Mouse (Mus musculus): Measurements from ENCODE around the gene Actr10.

Gene Actr10

GRCm38 (mm10) chr12:70968141-70968790 lies 30.6 kb downstream of the Actr10 start:
- no peak for DNase-seq (ENCODE audit: low read depth)

DNA sequence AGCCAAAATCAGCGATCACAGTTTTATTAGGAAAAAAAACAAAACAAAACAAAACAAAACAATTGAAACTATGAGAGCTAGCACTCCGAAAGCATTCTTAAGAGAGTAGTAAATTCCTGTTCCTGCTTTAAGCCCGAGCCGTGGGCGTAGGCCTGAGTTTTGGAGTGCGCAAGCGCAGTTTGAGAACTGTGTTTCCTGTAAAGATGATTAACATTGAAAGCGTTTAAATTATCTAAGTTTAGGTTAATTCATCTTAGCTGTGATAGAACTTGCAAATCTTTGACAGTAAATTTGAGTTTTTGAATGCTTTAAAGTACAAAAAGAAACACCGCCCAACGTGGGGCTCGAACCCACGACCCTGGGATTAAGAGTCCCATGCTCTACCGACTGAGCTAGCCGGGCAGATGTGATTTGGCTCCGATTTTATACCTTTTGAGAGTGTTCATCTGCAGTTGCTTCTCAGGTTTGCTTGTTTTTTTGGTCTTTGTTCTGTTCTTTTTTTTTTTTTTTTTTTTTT lies 31.2 kb downstream of the Actr10 start:
- DNase-seq (ENCODE audit: low read depth): peak; percentile 98

DNA sequence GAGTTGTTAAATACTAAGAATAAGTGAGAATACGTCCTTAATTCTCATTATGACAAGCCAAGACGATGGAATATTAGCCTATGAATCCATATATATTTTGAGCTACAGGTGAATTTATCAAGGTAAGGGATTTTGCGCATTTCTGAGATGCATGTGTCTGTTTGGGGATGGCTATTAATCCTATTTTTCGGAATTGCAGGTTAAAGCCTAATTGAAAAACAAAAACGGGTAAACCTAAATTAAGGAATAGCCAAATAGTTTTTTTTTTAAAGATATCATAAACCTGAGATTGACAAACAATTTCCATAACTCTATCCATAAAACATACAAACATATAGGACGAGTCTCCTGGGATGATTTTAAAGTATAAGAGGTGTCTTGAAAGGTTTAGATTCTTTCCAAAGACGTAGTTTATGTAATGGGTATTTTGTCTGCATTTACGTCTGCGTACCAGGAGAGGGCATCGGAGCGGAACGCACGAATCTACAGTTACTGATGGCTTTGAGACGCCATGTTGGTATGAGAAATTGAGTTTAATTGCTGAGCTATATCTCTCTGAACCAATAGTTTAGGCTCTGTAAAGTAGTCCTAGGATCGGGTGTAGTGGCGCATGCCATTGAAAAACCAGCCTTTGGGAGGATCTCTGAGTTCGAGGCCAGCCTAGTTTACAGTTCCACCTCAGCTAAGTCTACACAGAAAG lies 32.0 kb downstream of the Actr10 start:
- peak; percentile 92 for DNase-seq (ENCODE audit: low read depth)

- DNase-seq (ENCODE audit: low read depth): peak; percentile 36
These were observed 36.2 kb downstream of the Actr10 start for GRCm38 (mm10) chr12:70973831-70974230.

DNA sequence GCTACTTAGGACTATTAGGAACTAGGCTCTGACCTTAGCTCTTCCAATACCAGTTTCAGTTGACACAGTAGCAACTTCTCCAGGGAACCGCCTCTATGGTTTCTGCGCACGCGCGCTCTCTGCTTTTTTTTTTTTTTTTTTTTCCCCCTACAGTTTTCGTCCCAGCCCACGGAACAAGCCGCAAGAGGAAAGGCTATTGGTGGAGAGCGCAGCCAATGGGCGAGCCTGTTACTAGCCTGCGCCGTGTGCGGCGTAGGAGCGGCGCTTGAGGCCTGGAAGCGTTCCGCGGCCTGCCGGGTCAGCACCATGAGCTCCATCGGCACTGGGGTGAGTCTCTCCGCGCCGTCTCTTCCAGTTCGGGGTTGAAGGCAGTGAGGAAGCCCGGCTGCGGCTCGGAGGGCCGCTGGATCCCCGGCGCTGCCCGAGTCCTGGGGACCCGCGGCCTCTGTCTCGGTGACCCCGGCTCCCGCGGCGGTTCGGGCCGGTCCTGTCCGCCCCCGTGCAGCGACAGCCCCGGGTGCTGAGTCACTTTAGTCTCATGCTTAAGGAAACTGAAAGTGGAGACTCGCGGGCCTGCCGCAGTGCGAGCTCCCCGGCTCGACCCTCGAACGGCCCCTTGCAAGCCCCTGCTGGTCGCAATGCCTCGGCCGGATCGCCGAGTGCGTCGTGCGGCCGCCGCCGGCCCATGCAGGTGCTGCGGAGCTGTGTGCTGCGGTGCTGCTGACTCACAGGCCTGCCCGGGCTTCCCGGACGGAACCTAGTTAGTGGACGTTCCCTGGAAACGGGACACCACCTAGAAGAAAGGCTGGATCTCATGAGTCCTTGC lies 37.0 kb downstream of the Actr10 start, which contains the start of gene Psma3:
TSS of gene Psma3 (plus strand) at position 181 of the 826 bp plus-strand sequence.
- peak; percentile 97 for DNase-seq (ENCODE audit: low read depth)

- no peak for DNase-seq (ENCODE audit: low read depth)
These were observed 37.7 kb downstream of the Actr10 start for GRCm38 (mm10) chr12:70975406-70975805.

DNA sequence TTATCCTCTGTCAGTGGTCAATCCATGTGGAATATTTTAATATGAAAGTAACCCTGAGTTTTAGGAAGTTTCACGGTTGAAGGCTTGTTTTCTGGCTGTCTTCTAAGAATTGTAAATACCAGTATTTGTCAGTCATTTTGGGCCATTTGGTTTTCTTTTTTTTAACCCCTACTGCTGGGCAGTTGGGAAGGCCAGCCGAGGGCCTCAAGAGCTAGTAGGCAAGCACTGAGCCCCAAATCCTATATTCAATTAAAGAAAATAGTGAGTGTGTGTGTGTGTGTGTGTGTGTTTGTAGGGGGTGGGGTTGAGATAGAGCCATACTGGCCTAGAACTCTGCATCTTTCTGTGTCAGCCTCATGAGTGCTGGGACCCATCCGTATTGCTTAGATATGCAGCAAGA lies 38.2 kb downstream of the Actr10 start:
- DNase-seq (ENCODE audit: low read depth): no peak

DNA sequence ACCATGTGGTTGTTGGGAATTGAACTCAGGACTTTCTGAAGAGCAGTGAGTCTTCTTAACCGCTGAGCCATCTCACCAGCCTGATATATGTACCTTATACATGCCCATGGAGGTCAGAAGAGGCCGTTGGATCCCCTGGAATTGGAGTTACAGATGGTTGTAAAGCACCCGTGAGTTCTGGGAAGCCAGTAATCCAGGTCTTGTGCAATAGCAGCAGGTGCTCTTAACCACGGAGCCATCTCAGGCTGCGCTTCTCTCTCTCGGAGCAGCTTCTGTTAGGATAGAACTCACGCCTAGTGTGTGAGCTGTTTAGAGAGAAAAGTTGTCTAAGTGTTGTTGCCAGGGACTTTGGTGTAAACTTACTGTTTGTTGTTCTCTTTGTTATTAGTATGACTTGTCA lies 40.7 kb downstream of the Actr10 start:
- DNase-seq (ENCODE audit: low read depth): no peak

- DNase-seq (ENCODE audit: low read depth): no peak
These were observed 47.3 kb downstream of the Actr10 start for GRCm38 (mm10) chr12:70984855-70985550.

GRCm38 (mm10) chr12:70997225-70997624 lies 59.6 kb downstream of the Actr10 start:
- DNase-seq (ENCODE audit: low read depth): no peak

- peak; percentile 76 for DNase-seq (ENCODE audit: low read depth)
These were observed 61.8 kb downstream of the Actr10 start for GRCm38 (mm10) chr12:70999423-70999903.

DNA sequence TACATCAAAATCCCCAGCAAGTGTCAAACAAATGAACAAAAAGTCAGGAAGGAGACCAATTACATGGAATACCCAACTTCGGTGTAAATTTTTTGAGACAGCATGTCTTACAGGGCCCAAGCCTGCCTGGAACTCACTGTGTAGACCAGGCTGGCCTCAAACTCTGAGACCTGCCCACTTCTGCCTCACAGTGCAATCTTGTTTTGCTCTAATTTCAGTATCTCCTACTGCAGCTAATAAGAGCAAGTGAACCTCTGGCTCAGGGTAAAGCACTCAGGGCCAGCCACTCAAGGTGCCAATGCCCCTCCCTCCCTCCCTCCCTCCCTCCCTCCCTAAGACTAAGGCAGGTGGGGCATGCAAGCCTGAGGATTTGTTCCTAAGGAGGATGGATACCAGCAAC lies 62.7 kb downstream of the Actr10 start:
- no peak for DNase-seq (ENCODE audit: low read depth)

- DNase-seq (ENCODE audit: low read depth): no peak
These were observed 63.8 kb downstream of the Actr10 start for GRCm38 (mm10) chr12:71001456-71001855.

- no peak for DNase-seq (ENCODE audit: low read depth)
These were observed 66.2 kb downstream of the Actr10 start for GRCm38 (mm10) chr12:71003760-71004426.

DNA sequence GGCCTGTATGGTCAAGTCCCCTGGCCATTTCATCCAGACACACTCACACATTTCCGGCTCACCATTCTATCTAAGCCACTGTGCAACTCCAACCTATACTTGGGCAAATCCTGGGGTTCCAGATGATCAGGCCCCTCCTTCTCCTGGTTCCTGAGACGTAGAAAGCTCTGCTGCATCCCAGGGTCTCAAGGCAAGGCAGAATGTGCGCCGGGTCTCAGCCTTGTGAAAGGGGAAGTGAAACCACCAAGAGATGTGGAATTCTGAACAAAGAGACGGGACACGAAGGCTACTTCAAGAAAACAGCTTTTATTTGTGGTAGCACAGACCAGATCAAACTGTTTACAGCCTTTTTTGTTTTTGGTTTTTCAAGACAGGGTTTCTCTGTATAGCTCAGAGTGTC lies 68.5 kb downstream of the Actr10 start:
- DNase-seq (ENCODE audit: low read depth): no peak

DNA sequence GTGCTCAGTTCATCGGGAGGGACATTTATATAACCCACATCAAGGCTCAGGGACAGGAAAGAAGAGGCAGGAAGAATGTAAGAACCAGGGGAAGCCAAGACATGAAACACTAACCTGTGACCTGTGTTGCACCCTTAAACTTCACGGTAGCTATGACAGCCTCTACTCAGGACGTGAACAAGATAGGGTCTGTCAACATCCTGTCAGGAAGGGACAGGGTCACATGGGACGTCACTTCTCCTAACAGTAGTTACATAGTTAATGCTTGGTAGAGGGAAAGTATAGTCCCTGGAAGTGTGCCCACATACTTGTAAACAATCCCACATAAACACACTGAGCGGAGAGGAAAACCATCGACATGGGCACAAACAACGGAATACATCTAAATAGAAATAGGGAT lies 69.2 kb downstream of the Actr10 start:
- peak; percentile 39 for DNase-seq (ENCODE audit: low read depth)

- no peak for DNase-seq (ENCODE audit: low read depth)
These were observed 72.1 kb downstream of the Actr10 start for GRCm38 (mm10) chr12:71009769-71010168.

Data from induced T-regulatory cell, adult 2 months (primary cell).